Mouse (Mus musculus): ENCODE results near the gene Ctnnbip1.

DNA sequence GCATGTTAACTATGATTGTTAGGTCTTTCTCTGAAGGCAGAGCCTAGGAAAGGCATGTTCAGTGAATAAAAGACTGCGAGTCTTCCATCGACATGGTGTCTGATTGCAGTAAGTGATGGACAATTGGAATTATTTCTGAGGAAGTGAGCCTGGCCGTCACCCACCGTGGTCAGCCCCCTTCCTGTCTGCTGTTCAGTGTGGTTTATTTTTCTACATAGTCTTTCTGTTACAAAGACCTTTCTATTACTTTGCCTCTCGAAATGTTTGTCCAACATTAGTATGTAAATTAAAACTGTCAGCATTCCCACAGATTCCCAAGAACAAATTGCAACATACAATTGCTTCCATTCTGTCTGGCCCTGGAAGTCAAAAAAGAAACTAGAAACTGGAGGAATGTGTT, 18.2 kb upstream of the Ctnnbip1 start:
- no peak for TF ChIP-seq POLR2A (IDR thresholded peaks at IDR 0.05; ENCODE audit: insufficient read depth, low read depth, low read length)
- TF ChIP-seq CTCF (IDR thresholded peaks at IDR 0.05; ENCODE audit: insufficient read depth, low read depth, low read length): no peak
